Mouse (Mus musculus) CD8-positive naive resting alpha-beta T cell, adult 2 months (primary cell): ENCODE measurements around the gene S1pr4.

Experiments
- DNase-seq, 2 experiments: peaks; one replicate each; pipeline ENCODE4 v3.0.0; 2022; ENCODE audit warnings: low read depth in 2 of 2, low spot score in 2 of 2

S1pr4 gene

GRCm38 (mm10) chr10:81494260-81495041 is 5.5 kb downstream of the S1pr4 start:
- no peak for DNase-seq

GRCm38 (mm10) chr10:81493601-81494220 is 6.2 kb downstream of the S1pr4 start:
- DNase-seq: peak in 1 of 2 experiments; percentile 35

GRCm38 (mm10) chr10:81492606-81493240 is 7.2 kb downstream of the S1pr4 start:
- no peak for DNase-seq

- DNase-seq: no peak
These were observed 8.9 kb downstream of the S1pr4 start for GRCm38 (mm10) chr10:81491018-81491417.

- no peak for DNase-seq
These were observed 10.0 kb downstream of the S1pr4 start for GRCm38 (mm10) chr10:81489941-81490340.

GRCm38 (mm10) chr10:81488081-81488480 is 11.9 kb downstream of the S1pr4 start:
- no peak for DNase-seq

GRCm38 (mm10) chr10:81486496-81486895 is 13.4 kb downstream of the S1pr4 start:
- no peak for DNase-seq

- DNase-seq: no peak
These were observed 14.4 kb downstream of the S1pr4 start for GRCm38 (mm10) chr10:81485479-81486018.

- DNase-seq: peak in 1 of 2 experiments; percentile 47
These were observed 14.9 kb downstream of the S1pr4 start for GRCm38 (mm10) chr10:81485060-81485449.

GRCm38 (mm10) chr10:81484441-81485059 is 15.4 kb downstream of the S1pr4 start:
- no peak for DNase-seq

GRCm38 (mm10) chr10:81483983-81484382 is 15.9 kb downstream of the S1pr4 start:
- DNase-seq: peak in 1 of 2 experiments; percentile 46

GRCm38 (mm10) chr10:81482533-81482889 is 17.4 kb downstream of the S1pr4 start, which contains the start of gene Celf5:
Celf5 (minus strand) TSS chr10:81482709.
- peak in 1 of 2 experiments; percentile 56 for DNase-seq

- no peak for DNase-seq
These were observed 18.1 kb downstream of the S1pr4 start for GRCm38 (mm10) chr10:81481605-81482532.

- no peak for DNase-seq
These were observed 25.5 kb downstream of the S1pr4 start for GRCm38 (mm10) chr10:81474461-81474860.

- peak; percentile 45 to 52 for DNase-seq
These were observed 26.9 kb downstream of the S1pr4 start for GRCm38 (mm10) chr10:81473003-81473451.

GRCm38 (mm10) chr10:81472403-81473002 is 27.4 kb downstream of the S1pr4 start:
- DNase-seq: no peak

GRCm38 (mm10) chr10:81470454-81470853 is 29.5 kb downstream of the S1pr4 start:
- peak; percentile 27 to 31 for DNase-seq

GRCm38 (mm10) chr10:81469253-81469652 is 30.7 kb downstream of the S1pr4 start:
- no peak for DNase-seq

GRCm38 (mm10) chr10:81467670-81468235 is 32.2 kb downstream of the S1pr4 start:
- no peak for DNase-seq
